Mouse (Mus musculus): ENCODE data around the gene Cadm1.

DNA sequence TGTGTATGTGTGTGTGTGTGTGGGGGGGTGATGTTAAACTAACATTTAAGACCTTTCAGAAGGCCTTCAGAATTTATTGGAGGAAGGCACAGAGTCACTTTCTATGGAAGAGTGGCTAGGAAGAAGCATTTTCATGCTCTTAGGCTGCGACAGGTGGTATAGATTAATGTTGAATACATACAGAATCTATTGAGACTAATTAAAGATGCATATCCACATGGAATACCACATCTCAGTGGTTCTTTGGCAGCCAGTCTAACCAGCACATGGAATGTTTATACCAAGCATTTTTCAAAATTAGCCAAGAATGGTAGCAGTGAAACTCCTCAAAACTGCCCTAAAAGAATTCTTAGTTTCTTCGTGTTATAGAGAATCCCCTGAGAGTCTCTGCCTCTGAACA, 227.8 kb downstream of the Cadm1 start:
- no peak for TF ChIP-seq CTCF (IDR thresholded peaks at IDR 0.05; ENCODE audit: extremely low read depth, insufficient read length, insufficient replicate concordance, low read depth, low read length)
- TF ChIP-seq POLR2A (IDR thresholded peaks at IDR 0.05; ENCODE audit: low read depth, low read length): no peak
